Mouse (Mus musculus): ENCODE measurements at regions not wholly inside any gene's neighbourhood (a gene's known extent, or its start where the extent isn't known, plus 50 kb on each side); places are given as distances from the start of the nearest gene placed in this dataset.
A peak's percentile ranks its signal among the peaks of the same experiment; 100 is the strongest.

GRCm38 (mm10) chr2:107376891-107377290 is 86.5 kb downstream of the Kcna4 start:
- no peak for DNase-seq
- intact Hi-C loops (cut with DNase I) = no loop called here

- no peak for DNase-seq
- intact Hi-C loops (cut with DNase I) = no loop called here
Measured at GRCm38 (mm10) chr2:107392821-107393220, 102.4 kb downstream of the Kcna4 start.

DNA sequence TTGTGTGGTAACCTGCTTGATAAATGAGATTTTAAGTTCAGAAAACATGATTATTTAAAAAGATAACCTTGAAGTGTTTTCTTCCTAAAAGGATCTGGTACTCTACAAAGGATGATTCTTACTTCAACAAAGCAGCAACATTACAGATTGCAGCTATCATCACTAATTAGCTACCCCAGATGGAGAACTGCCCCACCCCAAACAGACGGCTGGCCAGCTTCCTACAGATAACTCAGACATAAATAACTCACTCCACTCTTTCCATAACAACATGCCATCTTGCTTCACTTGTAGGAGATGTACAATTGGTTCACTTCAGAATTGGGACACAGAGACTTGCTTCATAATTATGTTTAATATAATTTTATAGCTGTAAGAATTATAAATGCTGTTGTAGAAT is 110.0 kb downstream of the Kcna4 start:
- DNase-seq = peak; percentile 2 to 7

More for the DNA sequence above, 110.0 kb downstream of the Kcna4 start:
- intact Hi-C loops (cut with DNase I) = no loop called here
